Mouse (Mus musculus) hindbrain, embryonic 13.5 days (tissue): Measurements from ENCODE around the gene Phf12. TPM values are rescaled to one million over a fixed set of nuclear protein-coding genes. Genes with fewer than 3 reads are reported as not detected.

Experiments
- ATAC-seq: fragments of 200-750 bp; cut with Nextera tagmentation; 2 replicates; pipeline ENCODE4 v1.8.0; 2017; ENCODE audit warnings: moderate TSS enrichment; ENCODE audit not compliant: low FRiP score
- H3K27ac ChIP-seq: fragments of 300-500 bp; sonication (generic); 2 replicates; pipeline ENCODE4 v1.5.1; 2015; ENCODE audit warnings: inconsistent platforms, mild to moderate bottlenecking, moderate library complexity
- H3K27me3 ChIP-seq: fragments of 300-500 bp; sonication (generic); 2 replicates; pipeline ENCODE4 v1.6.1; 2015; ENCODE audit warnings: mild to moderate bottlenecking, inconsistent platforms
- H3K36me3 ChIP-seq: fragments of 300-500 bp; sonication (generic); 2 replicates; pipeline ENCODE4 v1.6.1; 2015; ENCODE audit warnings: mild to moderate bottlenecking, inconsistent platforms
- H3K4me1 ChIP-seq: fragments of 300-500 bp; sonication (generic); replicated peaks from 2 replicates; pipeline ENCODE4 v1.6.1; 2015; ENCODE audit warnings: inconsistent platforms
- H3K4me2 ChIP-seq: fragments of 300-500 bp; sonication (generic); 2 replicates; pipeline ENCODE4 v1.6.1; 2015; ENCODE audit warnings: inconsistent platforms, mild to moderate bottlenecking, moderate library complexity
- H3K4me3 ChIP-seq: fragments of 300-500 bp; sonication (generic); 2 replicates; pipeline ENCODE4 v1.5.1; 2015; ENCODE audit warnings: mild to moderate bottlenecking, inconsistent platforms
- H3K9ac ChIP-seq: fragments of 300-500 bp; sonication (generic); 2 replicates; pipeline ENCODE4 v1.6.1; 2015; ENCODE audit warnings: mild to moderate bottlenecking, inconsistent platforms
- H3K9me3 ChIP-seq: fragments of 300-500 bp; sonication (generic); 2 replicates; pipeline ENCODE4 v1.6.1; 2016; ENCODE audit warnings: inconsistent platforms
- WGBS: fragments of 180-500 bp; shearing (Covaris S2); methylation state at CpG from one replicate; pipeline ENCODE4 v1.1.7; 2015; 5-methylcytosine and 5-hydroxymethylcytosine counted together
- polyA plus RNA-seq: library from polyadenylated mRNA; unstranded; fragments of >200 nt; fragmentation: Nextera tagmentation; extraction: Ambion mirVana; gene quantifications from 2 replicates; pipeline ENCODE4 v1.2.1, GENCODE M21; 2015

Phf12 gene
- polyA plus RNA-seq, 1 experiment from 2014 or later, result 18.9 TPM

- Histone ChIP-seq H3K4me3 (no peak overlapping the region), H3K27ac (0 out of 2 replicates have a peak overlapping the region, but pooled peaks have one; percentile 30), H3K4me1 (peaks cover 56% of the 10 kb centered on the region), H3K4me2 (no peak overlapping the region), H3K36me3 (peaks cover 18% of the 10 kb centered on the region), H3K9me3 (no peaks in the 10 kb centered on the region), H3K9ac (0 out of 2 replicates have a peak overlapping the region, but pooled peaks have one; percentile 19), H3K27me3 (peaks cover 99% of the 10 kb centered on the region)
- 63% methylated on average over 2 of the region's 2 CpGs for WGBS
- no peak for ATAC-seq
Observed at GRCm38 (mm10) chr11:77958268-77958667, 24.3 kb upstream of the Phf12 start.

GRCm38 (mm10) chr11:77958932-77959331 lies 23.6 kb upstream of the Phf12 start:
- Histone ChIP-seq H3K4me1 (peaks cover 56% of the 10 kb centered on the region), H3K36me3 (peaks cover 13% of the 10 kb centered on the region), H3K27ac (0 out of 2 replicates have a peak overlapping the region, but pooled peaks have one; percentile 52), H3K4me3 (no peak overlapping the region), H3K9me3 (no peaks in the 10 kb centered on the region), H3K27me3 (peaks cover 93% of the 10 kb centered on the region), H3K9ac (peak overlapping the region; percentile 35; the same call in 1 of the 2 replicates), H3K4me2 (no peak overlapping the region)
- ATAC-seq, result no peak
- 61% methylated on average over 9 of the region's 9 CpGs for WGBS

DNA sequence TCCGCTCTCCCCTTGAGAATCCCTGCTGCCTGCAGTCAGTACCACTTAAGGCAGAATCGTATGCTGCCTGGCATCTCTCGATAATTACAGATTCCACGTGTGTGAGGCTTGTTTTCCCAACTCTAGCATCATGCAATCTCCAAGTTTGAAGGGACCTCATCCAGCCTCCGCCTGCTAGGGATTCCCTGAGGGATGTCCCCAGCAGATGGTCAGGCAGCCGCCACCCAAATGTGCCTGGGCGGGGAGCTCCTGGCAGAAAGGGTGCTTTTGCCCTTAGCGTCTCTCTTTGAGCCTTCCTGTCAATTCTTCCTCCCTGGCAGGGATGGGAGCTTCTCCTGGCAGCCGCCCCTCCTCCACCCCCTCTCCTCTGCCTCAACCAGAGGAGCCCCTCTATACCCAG lies 22.4 kb upstream of the Phf12 start:
- Histone ChIP-seq H3K4me3 (no peak overlapping the region), H3K36me3 (0 out of 2 replicates have a peak, but pooled peaks cover under 1% of the 10 kb centered on the region), H3K27me3 (peaks cover 80% of the 10 kb centered on the region), H3K9ac (no peak overlapping the region), H3K4me1 (peaks cover 65% of the 10 kb centered on the region), H3K4me2 (no peak overlapping the region), H3K27ac (peak overlapping the region; percentile 5; the same call in 1 of the 2 replicates), H3K9me3 (no peaks in the 10 kb centered on the region)
- no peak for ATAC-seq
- WGBS, result 49% methylated on average over 9 of the region's 9 CpGs

DNA sequence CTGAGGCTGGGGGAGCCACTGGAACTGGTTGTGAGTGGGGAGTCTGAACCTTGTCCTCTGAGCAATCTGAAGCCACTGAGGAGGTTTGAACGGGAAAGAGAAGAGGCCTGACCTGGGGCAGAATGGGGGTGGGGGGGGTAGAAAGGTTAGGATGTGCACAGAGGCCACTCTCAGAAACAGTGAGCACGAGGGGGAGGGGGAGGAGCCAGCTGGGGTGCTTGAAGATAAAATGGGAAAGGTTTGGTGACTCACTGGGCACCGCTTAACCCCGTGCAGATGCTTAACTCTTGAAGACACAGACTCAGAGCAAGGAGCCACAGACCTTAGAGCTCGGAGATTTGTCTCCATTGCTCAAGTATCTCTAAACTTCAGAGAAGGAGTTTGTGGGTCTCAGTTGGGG lies 21.7 kb upstream of the Phf12 start:
- Histone ChIP-seq H3K36me3 (no peaks in the 10 kb centered on the region), H3K27ac (0 out of 2 replicates have a peak overlapping the region, but pooled peaks have one; percentile 5), H3K4me3 (no peak overlapping the region), H3K9me3 (no peaks in the 10 kb centered on the region), H3K4me2 (no peak overlapping the region), H3K27me3 (peaks cover 73% of the 10 kb centered on the region), H3K9ac (no peak overlapping the region), H3K4me1 (peaks cover 65% of the 10 kb centered on the region)
- no peak for ATAC-seq
- WGBS, result 45% methylated on average over 5 of the region's 5 CpGs

GRCm38 (mm10) chr11:77962946-77963345 lies 19.6 kb upstream of the Phf12 start:
- no peak overlapping the region for H3K27ac ChIP-seq
- no peak overlapping the region for H3K4me3 ChIP-seq
- WGBS, result 90% methylated on average over 10 of the region's 10 CpGs
- no peak overlapping the region for H3K4me2 ChIP-seq
- H3K36me3 ChIP-seq, result no peaks in the 10 kb centered on the region
- peaks cover 59% of the 10 kb centered on the region for H3K4me1 ChIP-seq
- ATAC-seq, result no peak
- H3K9ac ChIP-seq, result no peak overlapping the region
- no peaks in the 10 kb centered on the region for H3K9me3 ChIP-seq
- H3K27me3 ChIP-seq, result peaks cover 63% of the 10 kb centered on the region

DNA sequence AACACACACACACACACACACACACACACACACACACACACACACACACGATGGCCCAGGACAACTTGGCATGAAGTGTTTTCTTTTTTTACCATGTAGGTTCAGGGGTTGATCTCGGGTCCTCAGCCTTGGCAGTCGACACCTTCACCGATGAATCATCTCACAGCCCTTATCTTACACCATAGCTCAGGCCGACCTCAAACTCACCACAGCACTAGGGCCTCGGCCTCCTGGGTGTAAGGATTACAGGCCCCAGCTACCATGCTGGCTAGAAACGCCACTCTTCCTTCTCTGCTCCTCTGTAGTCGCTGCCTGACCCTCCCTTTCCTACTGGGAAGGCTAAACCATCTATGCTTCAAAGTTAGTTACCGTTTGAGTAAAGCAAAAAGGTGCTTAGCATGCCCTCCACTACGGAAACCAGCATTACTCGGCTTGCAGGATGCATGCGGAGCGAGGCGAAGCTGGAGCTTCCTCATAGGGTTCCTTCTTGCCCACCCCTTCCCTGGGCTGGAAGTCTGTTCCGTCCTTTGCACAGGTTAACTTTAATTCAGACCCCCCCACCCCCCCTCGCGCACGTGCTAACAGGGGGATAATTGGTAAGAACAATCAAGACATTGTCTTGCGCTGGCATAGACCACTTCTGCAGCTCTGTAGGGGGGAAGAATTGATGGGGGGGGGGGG lies 18.0 kb upstream of the Phf12 start:
- Histone ChIP-seq H3K9ac (peak overlapping the region; percentile 53; the same call in 1 of the 2 replicates), H3K36me3 (peaks cover 8% of the 10 kb centered on the region), H3K27me3 (peaks cover 61% of the 10 kb centered on the region), H3K4me3 (no peak overlapping the region), H3K27ac (peak overlapping the region; percentile 86), H3K4me1 (peaks cover 43% of the 10 kb centered on the region), H3K9me3 (no peaks in the 10 kb centered on the region), H3K4me2 (peak overlapping the region; percentile 22; the same call in 1 of the 2 replicates)
- 9% methylated on average over 19 of the region's 19 CpGs for WGBS
- ATAC-seq, result peak; percentile 26; the same call in 1 of the 2 replicates

GRCm38 (mm10) chr11:77965101-77966036 lies 17.2 kb upstream of the Phf12 start:
- 6% methylated on average over 17 of the region's 17 CpGs for WGBS

DNA sequence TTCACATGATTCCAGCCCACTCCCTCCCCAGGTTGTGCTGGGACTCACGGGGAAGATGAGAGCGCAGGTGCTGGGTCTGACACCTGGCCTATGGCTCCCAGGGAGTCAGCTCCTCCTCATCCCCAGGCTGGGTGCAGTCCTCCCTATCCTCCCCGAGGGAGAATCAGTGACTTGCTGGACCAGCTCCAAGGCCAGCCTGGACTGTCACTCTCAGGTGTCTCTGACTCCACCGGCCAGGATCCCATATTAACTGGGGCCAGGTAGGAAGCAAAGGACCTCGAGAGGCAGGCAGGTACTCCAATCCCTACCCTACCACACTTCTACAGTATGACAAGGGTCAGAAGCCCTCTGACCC lies 16.5 kb upstream of the Phf12 start:
- no peaks in the 10 kb centered on the region for H3K9me3 ChIP-seq
- H3K4me2 ChIP-seq, result no peak overlapping the region
- peaks cover 59% of the 10 kb centered on the region for H3K27me3 ChIP-seq
- peaks cover 20% of the 10 kb centered on the region for H3K36me3 ChIP-seq
- 44% methylated on average over 5 of the region's 5 CpGs for WGBS
- H3K9ac ChIP-seq, result peak overlapping the region; percentile 53
- peak; percentile 30; the same call in 1 of the 2 replicates for ATAC-seq
- peaks cover 28% of the 10 kb centered on the region for H3K4me1 ChIP-seq
- no peak overlapping the region for H3K4me3 ChIP-seq
- H3K27ac ChIP-seq, result peak overlapping the region; percentile 86

More at GRCm38 (mm10) chr11:77965101-77966036, 17.2 kb upstream of the Phf12 start:
- Histone ChIP-seq H3K4me3 (no peak overlapping the region), H3K27me3 (peaks cover 60% of the 10 kb centered on the region), H3K4me2 (peak overlapping the region; percentile 22), H3K9ac (peak overlapping the region; percentile 53), H3K9me3 (no peaks in the 10 kb centered on the region), H3K36me3 (peaks cover 16% of the 10 kb centered on the region), H3K27ac (peak overlapping the region; percentile 86), H3K4me1 (peaks cover 34% of the 10 kb centered on the region)
- ATAC-seq, result peak; percentile 76

- H3K4me1 ChIP-seq, result peaks cover 27% of the 10 kb centered on the region
- 1% methylated on average over 4 of the region's 4 CpGs for WGBS
- no peaks in the 10 kb centered on the region for H3K9me3 ChIP-seq
- peaks cover 21% of the 10 kb centered on the region for H3K36me3 ChIP-seq
- H3K27me3 ChIP-seq, result peaks cover 56% of the 10 kb centered on the region
- no peak overlapping the region for H3K4me3 ChIP-seq
- no peak overlapping the region for H3K4me2 ChIP-seq
- H3K9ac ChIP-seq, result no peak overlapping the region
- no peak overlapping the region for H3K27ac ChIP-seq
- no peak for ATAC-seq
Observed at GRCm38 (mm10) chr11:77967114-77967513, 15.4 kb upstream of the Phf12 start.

DNA sequence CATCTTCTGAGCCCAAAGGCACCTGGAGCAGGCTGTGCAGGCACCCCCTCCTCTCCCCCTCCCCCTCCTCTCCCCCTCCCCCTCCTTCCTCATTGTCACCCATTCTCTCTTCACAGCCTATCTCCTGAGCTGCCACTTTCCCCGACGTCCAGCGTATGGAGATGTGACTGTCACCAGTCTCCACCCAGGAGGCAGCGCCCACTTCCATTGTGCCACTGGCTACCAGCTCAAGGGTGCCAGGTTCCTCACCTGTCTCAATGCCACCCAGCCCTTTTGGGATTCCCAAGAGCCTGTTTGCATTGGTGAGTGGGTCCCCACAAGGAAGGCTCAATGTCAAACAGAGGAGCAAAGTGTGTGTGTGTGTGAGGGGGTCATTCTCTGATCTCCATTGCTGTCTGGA lies 13.8 kb upstream of the Phf12 start:
- Histone ChIP-seq H3K27me3 (peaks cover 62% of the 10 kb centered on the region), H3K4me2 (no peak overlapping the region), H3K4me3 (no peak overlapping the region), H3K36me3 (peaks cover 34% of the 10 kb centered on the region), H3K27ac (no peak overlapping the region), H3K9me3 (no peaks in the 10 kb centered on the region), H3K9ac (no peak overlapping the region), H3K4me1 (peaks cover 27% of the 10 kb centered on the region)
- WGBS, result 63% methylated on average over 4 of the region's 4 CpGs
- no peak for ATAC-seq

- Histone ChIP-seq H3K9me3 (no peaks in the 10 kb centered on the region), H3K4me1 (peaks cover 11% of the 10 kb centered on the region), H3K4me3 (no peak overlapping the region), H3K27ac (no peak overlapping the region), H3K36me3 (peaks cover 46% of the 10 kb centered on the region), H3K9ac (no peak overlapping the region), H3K27me3 (peaks cover 80% of the 10 kb centered on the region), H3K4me2 (no peak overlapping the region)
- 85% methylated on average over 6 of the region's 6 CpGs for WGBS
- ATAC-seq, result no peak
Observed at GRCm38 (mm10) chr11:77970718-77971117, 11.8 kb upstream of the Phf12 start.

GRCm38 (mm10) chr11:77973520-77973919 lies 9.0 kb upstream of the Phf12 start:
- no peak overlapping the region for H3K27ac ChIP-seq
- ATAC-seq, result no peak
- H3K9me3 ChIP-seq, result no peaks in the 10 kb centered on the region
- H3K9ac ChIP-seq, result no peak overlapping the region
- no peak overlapping the region for H3K4me2 ChIP-seq
- no peaks in the 10 kb centered on the region for H3K4me1 ChIP-seq
- no peak overlapping the region for H3K4me3 ChIP-seq
- peaks cover 88% of the 10 kb centered on the region for H3K27me3 ChIP-seq
- 91% methylated on average over 7 of the region's 7 CpGs for WGBS
- H3K36me3 ChIP-seq, result peaks cover 69% of the 10 kb centered on the region
